Mouse (Mus musculus) heart, adult 2 months (tissue): ENCODE results near the gene Hist1h2aa. TPM values are rescaled to one million over a fixed set of nuclear protein-coding genes. Genes with fewer than 3 reads are reported as not detected.

Source experiments
- DNase-seq, 2 experiments: peaks; one replicate each; pipeline ENCODE4 v3.0.0; 2021
- H3K27ac ChIP-seq: fragments of 200-600 bp; 2 replicates; pipeline ENCODE4 v1.8.1; 2022
- H3K27me3 ChIP-seq: fragments of 200-500 bp; 2 replicates; pipeline ENCODE4 v1.6.1; 2012; ENCODE audit warnings: mild to moderate bottlenecking, low read length, inconsistent platforms, mixed read lengths; ENCODE audit not compliant: control insufficient read depth, insufficient read depth
- H3K36me3 ChIP-seq: fragments of 200-500 bp; 2 replicates; pipeline ENCODE4 v1.6.1; 2012; ENCODE audit warnings: low read length, inconsistent platforms; ENCODE audit not compliant: control insufficient read depth, insufficient read depth
- H3K4me1 ChIP-seq: fragments of 200-500 bp; 2 replicates; pipeline ENCODE4 v1.6.1; 2011; ENCODE audit warnings: low read length; ENCODE audit not compliant: control insufficient read depth, insufficient read depth
- H3K4me3 ChIP-seq: fragments of 200-600 bp; 2 replicates; pipeline ENCODE4 v1.8.1; 2022
- H3K79me2 ChIP-seq: fragments of 200-500 bp; replicated peaks from 2 replicates; pipeline ENCODE4 v1.6.1; 2012; ENCODE audit warnings: mild to moderate bottlenecking, inconsistent platforms, low read length, moderate library complexity, mixed read lengths; ENCODE audit not compliant: control insufficient read depth, insufficient read depth
- H3K9ac ChIP-seq: fragments of 200-500 bp; 2 replicates; pipeline ENCODE4 v1.6.1; 2012; ENCODE audit warnings: low read depth, mild to moderate bottlenecking, control low read depth, inconsistent platforms, low read length, mixed read lengths
- CTCF ChIP-seq: fragments of 200-600 bp; IDR thresholded peaks from 2 replicates; pipeline ENCODE4 v1.8.1; 2022; ENCODE audit warnings: antibody characterized with exemption, mild to moderate bottlenecking, moderate library complexity
- EP300 ChIP-seq: fragments of 200-500 bp; IDR thresholded peaks from 2 replicates; pipeline ENCODE4 v1.6.1; 2011; ENCODE audit warnings: low read depth, low read length, control low read depth; ENCODE audit not compliant: insufficient read depth
- POLR2A ChIP-seq: fragments of 200-500 bp; IDR thresholded peaks from 2 replicates; pipeline ENCODE4 v1.6.1; 2011; ENCODE audit warnings: mild to moderate bottlenecking, low read depth, low read length, control low read depth; ENCODE audit not compliant: insufficient read depth
- WGBS: fragments of 180-500 bp; shearing (Covaris S2); methylation state at CpG from one replicate; pipeline ENCODE4 v1.1.7; 2018; 5-methylcytosine and 5-hydroxymethylcytosine counted together
- intact Hi-C: fragments of 180-260 bp; cut with DNase I; formaldehyde crosslinking; loops from one replicate; pipeline ENCODE4 v1.15.1; 2025
- long read RNA-seq: library from polyadenylated mRNA; stranded (forward); transcript quantifications from one replicate; pipeline ENCODE4 v2.0.0, GENCODE M21; 2021
- polyA plus RNA-seq: library from polyadenylated mRNA; depleted of rRNA; stranded (reverse); fragments of >200 nt; gene quantifications from 2 replicates; pipeline ENCODE4 v1.2.3, GENCODE M21; 2012; rRNA removed
- total RNA-seq, 2 experiments: library from RNA; stranded (reverse); gene quantifications; 2 replicates each; pipeline ENCODE4 v1.2.3; 2021

Hist1h2aa gene
- not detected for total RNA-seq
- polyA plus RNA-seq: not detected in 2 replicates
- long read RNA-seq: 0 reads

GRCm38 (mm10) chr13:23934211-23934520 lies at the start of gene Hist1h2aa:
Hist1h2aa (plus strand) TSS chr13:23934462.
- Histone ChIP-seq H3K9ac (no peak within 1 kb of the TSS), H3K4me3 (no peak within 1 kb of the TSS), H3K4me1 (no peaks in the 10 kb centered on the region), H3K27me3 (no peaks in the 10 kb centered on the region), H3K79me2 (no peaks in the 10 kb centered on the region), H3K36me3 (no peaks in the 10 kb centered on the region), H3K27ac (no peak within 1 kb of the TSS)
- DNase-seq: no peak
- 87% methylated on average over 10 of the region's 10 CpGs for WGBS
- TF ChIP-seq EP300: no peak
- no peak for TF ChIP-seq CTCF
- TF ChIP-seq POLR2A: no peak
- intact Hi-C loops: no loop called here

- Histone ChIP-seq H3K4me3 (no peak overlapping the region), H3K27me3 (no peaks in the 10 kb centered on the region), H3K27ac (no peak overlapping the region), H3K4me1 (no peaks in the 10 kb centered on the region), H3K9ac (no peak overlapping the region), H3K79me2 (no peaks in the 10 kb centered on the region), H3K36me3 (no peaks in the 10 kb centered on the region)
- DNase-seq: peak in 1 of 2 experiments; percentile 5
- 32% methylated on average over 2 of the region's 2 CpGs for WGBS
- intact Hi-C loops: loop anchor here (2.0 kb wide), 1 partner anchor 53 kb away; no protein-coding TSS in a partner anchor
- TF ChIP-seq POLR2A (no peak), CTCF (peak; percentile 51), EP300 (no peak)
Measured at GRCm38 (mm10) chr13:23885540-23885939, 48.7 kb upstream of the Hist1h2aa start.

- Histone ChIP-seq H3K4me3 (no peak overlapping the region), H3K27ac (no peak overlapping the region), H3K27me3 (no peaks in the 10 kb centered on the region), H3K79me2 (no peaks in the 10 kb centered on the region), H3K4me1 (no peaks in the 10 kb centered on the region), H3K36me3 (no peaks in the 10 kb centered on the region), H3K9ac (no peak overlapping the region)
- DNase-seq: no peak
- no peak for TF ChIP-seq POLR2A
- TF ChIP-seq CTCF: no peak
- no peak for TF ChIP-seq EP300
- 66% methylated on average over 3 of the region's 3 CpGs for WGBS
- intact Hi-C loops: no loop called here
Measured at GRCm38 (mm10) chr13:23887026-23887725, 47.1 kb upstream of the Hist1h2aa start.

DNA sequence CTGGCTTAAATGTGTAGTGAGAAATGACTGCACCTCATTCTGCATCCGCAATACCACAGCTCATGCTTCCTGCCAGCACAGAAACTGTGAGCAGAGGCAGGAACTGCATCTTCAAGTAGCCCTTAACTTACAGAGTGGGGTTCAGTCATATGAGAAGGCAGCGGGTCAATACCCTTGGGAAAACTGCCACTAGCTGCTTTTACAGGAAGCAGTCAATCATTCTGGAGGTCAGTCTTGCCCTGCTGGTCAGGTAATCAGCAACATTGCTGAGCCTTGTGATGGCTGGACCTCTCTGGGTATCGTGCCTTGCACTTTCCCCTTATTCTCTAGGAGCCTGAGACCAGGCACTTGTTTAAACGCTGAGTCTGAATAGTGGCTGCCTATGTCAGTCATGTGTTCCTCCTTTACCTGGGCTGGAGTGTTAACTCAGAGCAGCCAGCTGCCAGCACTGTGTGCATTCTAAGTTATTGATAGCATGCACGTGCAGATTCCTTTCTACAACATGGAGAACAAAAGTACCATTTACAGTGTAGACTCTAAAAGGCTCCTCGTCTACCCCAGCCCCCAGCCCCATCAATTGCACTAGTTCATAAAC lies 45.2 kb upstream of the Hist1h2aa start:
- TF ChIP-seq POLR2A (no peak), CTCF (no peak), EP300 (no peak)
- H3K36me3 ChIP-seq: no peaks in the 10 kb centered on the region
- no peaks in the 10 kb centered on the region for H3K79me2 ChIP-seq
- H3K4me1 ChIP-seq: no peaks in the 10 kb centered on the region
- no peak overlapping the region for H3K9ac ChIP-seq
- DNase-seq: no peak
- H3K27ac ChIP-seq: no peak overlapping the region
- intact Hi-C loops: no loop called here
- WGBS: 59% methylated on average over 6 of the region's 6 CpGs
- H3K27me3 ChIP-seq: no peaks in the 10 kb centered on the region
- H3K4me3 ChIP-seq: no peak overlapping the region

DNA sequence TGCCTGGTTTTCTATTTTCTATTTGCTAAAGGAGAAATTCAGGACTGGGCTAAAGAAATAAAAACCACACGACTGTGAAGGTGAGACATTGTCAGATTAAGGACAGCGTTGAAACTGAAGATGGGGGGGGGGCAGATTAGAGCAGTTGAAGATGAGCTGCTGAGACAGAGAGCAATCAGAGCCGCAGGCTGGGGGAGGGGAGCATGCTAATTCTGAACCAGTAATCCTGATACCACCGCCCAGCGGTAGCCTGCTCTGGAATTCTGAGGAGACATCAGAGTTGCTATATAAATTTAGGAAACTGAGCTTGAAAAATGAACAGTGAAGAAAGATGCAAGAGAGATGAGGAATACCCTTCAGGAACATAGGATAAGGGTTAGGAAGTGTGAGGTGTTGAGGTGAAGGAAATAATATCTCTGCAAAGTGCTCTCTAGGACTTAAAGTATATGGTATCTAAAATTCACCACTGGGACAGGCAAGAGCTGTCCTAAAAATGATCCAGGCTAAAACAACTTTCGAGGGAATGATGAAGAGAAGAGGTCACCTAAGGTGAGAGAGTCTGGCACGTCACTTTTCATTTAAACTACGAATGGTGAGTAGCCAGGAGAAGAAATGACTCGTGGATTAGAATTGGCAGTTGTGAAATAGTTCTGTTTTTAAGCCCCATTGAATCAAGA lies 41.5 kb upstream of the Hist1h2aa start:
- no peaks in the 10 kb centered on the region for H3K27me3 ChIP-seq
- TF ChIP-seq POLR2A (no peak), CTCF (no peak), EP300 (no peak)
- no peak for DNase-seq
- H3K9ac ChIP-seq: no peak overlapping the region
- no peaks in the 10 kb centered on the region for H3K36me3 ChIP-seq
- no peaks in the 10 kb centered on the region for H3K4me1 ChIP-seq
- WGBS: 41% methylated on average over 9 of the region's 9 CpGs
- H3K27ac ChIP-seq: no peak overlapping the region
- H3K4me3 ChIP-seq: no peak overlapping the region
- H3K79me2 ChIP-seq: no peaks in the 10 kb centered on the region
- intact Hi-C loops: no loop called here

DNA sequence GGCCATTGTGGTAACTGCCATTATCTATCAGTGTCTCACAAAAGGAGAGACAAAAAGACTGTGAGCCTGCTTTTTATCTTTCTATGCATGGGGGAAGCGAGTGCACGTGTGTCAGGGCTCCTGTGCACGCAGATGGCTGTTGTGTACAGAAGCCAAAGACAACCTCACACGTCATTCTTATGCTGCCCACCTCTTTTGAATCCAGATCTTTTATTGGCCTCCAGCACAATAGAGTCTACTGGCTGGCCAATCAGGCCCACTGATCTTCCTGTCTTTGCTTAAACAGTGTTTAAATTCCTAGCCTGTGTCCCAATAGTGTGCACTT lies 41.0 kb upstream of the Hist1h2aa start:
- H3K4me3 ChIP-seq: no peak overlapping the region
- no peaks in the 10 kb centered on the region for H3K79me2 ChIP-seq
- intact Hi-C loops: no loop called here
- H3K9ac ChIP-seq: no peak overlapping the region
- no peak overlapping the region for H3K27ac ChIP-seq
- no peaks in the 10 kb centered on the region for H3K27me3 ChIP-seq
- no peak for DNase-seq
- no peak for TF ChIP-seq EP300
- no peak for TF ChIP-seq CTCF
- TF ChIP-seq POLR2A: no peak
- no peaks in the 10 kb centered on the region for H3K36me3 ChIP-seq
- H3K4me1 ChIP-seq: no peaks in the 10 kb centered on the region
- WGBS: 47% methylated on average over 4 of the region's 4 CpGs
